Mouse (Mus musculus): ENCODE data around the gene Dnah7a.

- no peak for TF ChIP-seq POLR2A (IDR thresholded peaks at IDR 0.05; ENCODE audit: extremely low read depth, insufficient read depth, low read length)
- no peak for TF ChIP-seq CTCF (IDR thresholded peaks at IDR 0.05; ENCODE audit: low read depth, low read length)
Measured at GRCm38 (mm10) chr1:53384085-53384688, 322.4 kb downstream of the Dnah7a start.
